Mouse (Mus musculus) inflammation-experienced regulatory T-cells (primary cell): ENCODE measurements around the gene Astn2. TPM values are rescaled to one million over a fixed set of nuclear protein-coding genes. Genes with fewer than 3 reads are reported as not detected.

Experiments used
- polyA plus RNA-seq, 2 experiments: library from polyadenylated mRNA; unstranded; fragments of 100-300 nt; shearing (Covaris generic); gene quantifications; one replicate each; pipeline ENCODE4 v1.2.1; 2017

The Astn2 gene
- under 1 TPM in 1 of 2 experiments, not detected in 1; 0.07 TPM for polyA plus RNA-seq

GRCm38 (mm10) chr4:66404201-66404711, at the start of gene Astn2:
Gene Astn2 (minus strand): TSS chr4:66404611.

GRCm38 (mm10) chr4:65604504-65605150, 799.8 kb downstream of the Astn2 start, which contains the start of gene Trim32:
Gene Trim32 (plus strand): TSS chr4:65604986.

